Mouse (Mus musculus) urinary bladder, postnatal 36 days (tissue): ENCODE measurements at regions not wholly inside any gene's neighbourhood (a gene's known extent, or its start where the extent isn't known, plus 50 kb on each side); places are given as distances from the start of the nearest gene placed in this dataset.

Source experiments
- DNase-seq, 2 experiments: peaks; one replicate each; pipeline ENCODE4 v3.0.0; 2022; ENCODE audit warnings: low spot score in 2 of 2, mixed read lengths in 1 of 2

- no peak for DNase-seq
Measured at GRCm38 (mm10) chr12:110170496-110170895, 108.4 kb upstream of the Dio3 start.

GRCm38 (mm10) chr12:110177826-110178225 lies 101.0 kb upstream of the Dio3 start:
- DNase-seq: no peak

- DNase-seq: no peak
Measured at GRCm38 (mm10) chr12:110183473-110183872, 95.4 kb upstream of the Dio3 start.

DNA sequence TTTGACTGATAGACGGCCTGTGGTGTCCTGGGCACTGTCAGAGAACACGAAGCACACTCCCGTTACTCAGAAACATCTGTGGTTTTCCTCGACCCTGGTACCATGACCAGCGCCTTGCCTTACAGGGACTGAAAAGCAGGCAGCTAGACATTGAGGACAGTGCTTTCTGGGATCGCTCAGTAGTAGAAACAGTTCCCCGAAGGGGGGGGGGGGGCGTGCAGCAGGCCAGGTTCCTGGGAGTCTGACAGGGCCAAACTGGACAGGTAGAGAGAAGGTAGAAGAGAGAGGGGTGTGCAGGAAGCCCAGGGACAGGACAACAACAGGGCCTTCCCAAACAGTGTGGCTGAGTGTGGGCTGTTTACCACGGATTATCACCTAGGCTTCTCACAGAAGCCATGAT lies 93.5 kb upstream of the Dio3 start:
- no peak for DNase-seq

DNA sequence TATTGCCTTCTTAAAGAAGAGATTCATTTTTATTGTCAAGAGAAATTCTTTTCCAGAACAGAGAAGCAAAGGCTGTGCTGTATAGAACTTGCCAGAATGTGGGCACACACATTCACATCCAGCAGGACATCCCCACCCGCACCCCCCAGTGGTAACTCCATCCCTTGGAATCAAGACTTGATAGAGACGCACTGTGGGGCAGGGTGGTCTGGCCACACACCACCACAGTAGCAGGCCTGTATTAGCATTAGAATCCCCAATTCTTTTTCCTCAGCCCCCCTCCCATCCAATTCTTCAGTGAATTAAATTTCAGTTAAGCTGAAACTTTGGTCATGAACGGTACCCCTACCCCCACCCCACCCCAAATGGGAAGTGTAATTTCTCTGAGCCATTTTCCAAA lies 92.5 kb upstream of the Dio3 start:
- no peak for DNase-seq

DNA sequence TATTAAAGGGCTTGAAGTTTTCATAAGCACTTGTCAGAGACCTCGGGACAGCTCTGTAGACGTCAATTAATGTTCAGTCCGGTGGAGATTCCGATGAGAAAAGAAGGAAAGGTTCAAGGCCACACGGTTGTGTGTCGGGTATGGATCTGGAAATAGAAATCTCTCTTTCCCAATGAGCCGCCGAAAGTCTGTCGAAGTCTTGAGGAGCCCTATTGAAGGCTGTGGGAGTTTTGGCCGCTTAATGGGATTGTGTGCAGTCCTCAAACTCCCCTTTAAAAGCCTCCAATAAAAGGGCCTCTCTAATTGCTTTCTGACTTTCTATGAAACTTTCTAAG lies 92.0 kb upstream of the Dio3 start:
- no peak for DNase-seq

GRCm38 (mm10) chr12:110187246-110188135 lies 91.4 kb upstream of the Dio3 start:
- DNase-seq: no peak

- no peak for DNase-seq
Measured at GRCm38 (mm10) chr12:110188136-110188631, 90.7 kb upstream of the Dio3 start.

- no peak for DNase-seq
Measured at GRCm38 (mm10) chr12:110188641-110189328, 90.1 kb upstream of the Dio3 start.

GRCm38 (mm10) chr12:110189329-110189642 lies 89.6 kb upstream of the Dio3 start:
- DNase-seq: no peak

DNA sequence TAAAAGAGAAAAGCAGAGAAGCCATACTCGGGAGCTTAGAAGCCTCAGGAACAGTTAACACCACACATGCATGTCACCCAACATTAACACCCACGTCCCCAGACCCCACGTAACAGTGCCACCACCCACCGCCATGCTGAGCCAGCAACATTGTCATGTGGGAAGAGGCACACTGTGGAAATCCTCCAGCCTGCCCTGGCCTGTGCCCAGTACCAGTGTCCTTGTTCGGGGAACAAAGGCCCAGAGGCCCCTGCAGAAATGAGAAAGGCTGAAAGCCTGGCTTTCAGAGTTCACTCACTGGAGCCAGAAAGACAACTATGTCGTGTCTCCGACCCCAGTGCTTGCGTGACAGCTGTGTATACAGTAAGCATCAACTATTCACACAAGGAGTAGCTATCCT lies 86.7 kb upstream of the Dio3 start:
- no peak for DNase-seq

DNA sequence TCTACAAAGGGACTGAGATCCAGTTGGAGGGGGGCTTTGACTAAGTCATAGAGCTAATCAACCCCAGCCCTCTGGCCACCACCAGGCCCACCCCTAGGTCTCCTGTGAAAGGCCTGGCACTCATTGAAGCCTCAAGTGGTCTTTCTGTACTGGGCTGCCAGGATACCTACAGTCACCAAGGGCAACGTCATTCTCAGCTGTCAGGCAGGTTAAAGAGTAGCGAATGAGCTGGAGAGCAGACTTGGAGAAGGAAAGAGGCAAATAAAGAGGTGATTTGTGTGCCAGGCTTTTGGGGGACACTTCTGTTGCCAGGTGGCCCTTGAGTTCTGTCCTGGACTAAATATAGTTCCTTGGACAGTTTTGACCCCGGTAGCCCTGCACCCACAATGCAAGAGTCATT lies 81.5 kb upstream of the Dio3 start:
- DNase-seq: no peak

GRCm38 (mm10) chr12:110200471-110200870 lies 78.4 kb upstream of the Dio3 start:
- DNase-seq: no peak

GRCm38 (mm10) chr12:110200887-110201286 lies 78.0 kb upstream of the Dio3 start:
- no peak for DNase-seq

GRCm38 (mm10) chr12:110203271-110204014 lies 75.4 kb upstream of the Dio3 start:
- DNase-seq: peak in 1 of 2 experiments; percentile 41

- no peak for DNase-seq
Measured at GRCm38 (mm10) chr12:110204246-110204989, 74.5 kb upstream of the Dio3 start.

GRCm38 (mm10) chr12:110206271-110206670 lies 72.6 kb upstream of the Dio3 start:
- no peak for DNase-seq

- DNase-seq: peak in 1 of 2 experiments; percentile 40
Measured at GRCm38 (mm10) chr12:110206812-110207211, 72.1 kb upstream of the Dio3 start.

- DNase-seq: no peak
Measured at GRCm38 (mm10) chr12:110207246-110207852, 71.5 kb upstream of the Dio3 start.

GRCm38 (mm10) chr12:110212716-110213115 lies 66.2 kb upstream of the Dio3 start:
- DNase-seq: no peak

DNA sequence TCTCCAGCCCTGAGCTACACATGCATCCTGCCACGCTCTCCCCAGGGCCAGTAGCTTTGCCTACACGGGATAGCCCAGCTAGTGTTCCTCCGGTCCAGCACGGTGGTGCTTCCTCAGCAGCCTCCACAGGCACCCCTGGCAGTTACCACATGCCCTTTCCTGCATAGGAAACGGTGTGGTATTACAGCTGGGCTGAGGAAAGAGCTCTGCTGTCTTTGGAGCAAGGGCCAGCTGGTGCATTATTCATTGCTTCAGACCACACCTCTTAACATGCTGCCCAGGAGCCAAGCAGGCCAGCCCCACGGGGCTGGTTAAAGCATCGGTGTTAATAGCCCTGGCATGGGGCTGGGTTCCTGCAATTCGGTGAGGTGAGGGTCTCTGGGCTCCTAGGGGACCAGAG lies 64.0 kb upstream of the Dio3 start:
- DNase-seq: no peak
